Mouse (Mus musculus): ENCODE data around the gene Coq5. TPM values are rescaled to one million over a fixed set of nuclear protein-coding genes. Genes with fewer than 3 reads are reported as not detected.

Coq5 gene
- total RNA-seq, 1 experiment: 34.8 TPM

GRCm38 (mm10) chr5:115340007-115340406, 60.5 kb downstream of the Coq5 start:
- H3K36me3 ChIP-seq (ENCODE audit: control insufficient read depth, insufficient read depth, low read length, poor library complexity, severe bottlenecking): peaks cover 25% of the 10 kb centered on the region
- in situ Hi-C loops (cut with MboI; ENCODE audit: low sequenced_read_pairs in 2 of 2, unreplicated experiment in 2 of 2): no loop called here

GRCm38 (mm10) chr5:115340577-115341313, 61.3 kb downstream of the Coq5 start, which contains the start of the genes Gatc and Triap1:
Gene Gatc (minus strand): TSS chr5:115341178.
Gene Triap1 (plus strand): TSS chr5:115341225.
- H3K4me3 ChIP-seq (ENCODE audit: insufficient read depth in 1 of 2, low read depth in 1 of 2, low read length in 2 of 2, poor library complexity in 1 of 2, severe bottlenecking in 1 of 2): peak within 1 kb of the TSS; percentile 76 to 95
- in situ Hi-C loops (cut with MboI; ENCODE audit: low sequenced_read_pairs in 2 of 2, unreplicated experiment in 2 of 2): no loop called here
- H3K27ac ChIP-seq (ENCODE audit: insufficient read depth, low read depth, low read length, poor library complexity, severe bottlenecking): no peak within 1 kb of the TSS
- TF ChIP-seq MAFK (IDR thresholded peaks at IDR 0.05; ENCODE audit: insufficient read depth, low read depth, low read length) (0 out of 2 replicates have a peak, but pooled peaks have one; percentile 3), ZC3H11A (IDR thresholded peaks at IDR 0.05; ENCODE audit: borderline replicate concordance, low read depth, low read length) (no peak), ZNF384 (IDR thresholded peaks at IDR 0.05; ENCODE audit: low read depth, low read length) (no peak), HCFC1 (IDR thresholded peaks at IDR 0.05; ENCODE audit: borderline replicate concordance, insufficient read depth, low read length) (peak; percentile 79; the same call in 1 of the 2 replicates)
- DNase-seq (ENCODE audit: low read depth, low spot score): no peak
- peak within 1 kb of the TSS; percentile 78 for H3K9ac ChIP-seq (ENCODE audit: insufficient read depth, low read depth, low read length, poor library complexity, severe bottlenecking)
- no peaks in the 10 kb centered on the region for H3K9me3 ChIP-seq (ENCODE audit: control insufficient read depth, insufficient read depth, low read depth, low read length)
- peaks cover 27% of the 10 kb centered on the region for H3K36me3 ChIP-seq (ENCODE audit: control insufficient read depth, insufficient read depth, low read length, poor library complexity, severe bottlenecking)
- H3K4me1 ChIP-seq (ENCODE audit: control insufficient read depth in 2 of 2, insufficient read depth in 2 of 2, low read length in 2 of 2, poor library complexity in 1 of 2): peaks cover 2% of the 10 kb centered on the region in 2 experiments; a peak in 2 of 4 replicates

More at GRCm38 (mm10) chr5:115340007-115340406, 60.5 kb downstream of the Coq5 start:
- Histone ChIP-seq H3K9ac (ENCODE audit: insufficient read depth, low read depth, low read length, poor library complexity, severe bottlenecking) (no peak overlapping the region), H3K4me3 (ENCODE audit: insufficient read depth in 1 of 2, low read depth in 1 of 2, low read length in 2 of 2, poor library complexity in 1 of 2, severe bottlenecking in 1 of 2) (peak overlapping the region in 1 of 2 experiments; percentile 95; a peak in 1 of 4 replicates), H3K9me3 (ENCODE audit: control insufficient read depth, insufficient read depth, low read depth, low read length) (no peaks in the 10 kb centered on the region), H3K27ac (ENCODE audit: insufficient read depth, low read depth, low read length, poor library complexity, severe bottlenecking) (no peak overlapping the region), H3K4me1 (ENCODE audit: control insufficient read depth in 2 of 2, insufficient read depth in 2 of 2, low read length in 2 of 2, poor library complexity in 1 of 2) (peaks cover 2% of the 10 kb centered on the region in 2 experiments; a peak in 2 of 4 replicates)
- no peak for TF ChIP-seq ZC3H11A (IDR thresholded peaks at IDR 0.05; ENCODE audit: borderline replicate concordance, low read depth, low read length)
- TF ChIP-seq CHD2 (IDR thresholded peaks at IDR 0.05; ENCODE audit: low read depth, low read length): no peak
- no peak for DNase-seq (ENCODE audit: low read depth, low spot score)

GRCm38 (mm10) chr5:115341314-115342165, 62.1 kb downstream of the Coq5 start:
- Histone ChIP-seq H3K27ac (ENCODE audit: insufficient read depth, low read depth, low read length, poor library complexity, severe bottlenecking) (no peak overlapping the region), H3K9me3 (ENCODE audit: control insufficient read depth, insufficient read depth, low read depth, low read length) (no peaks in the 10 kb centered on the region), H3K9ac (ENCODE audit: insufficient read depth, low read depth, low read length, poor library complexity, severe bottlenecking) (peak overlapping the region; percentile 78), H3K36me3 (ENCODE audit: control insufficient read depth, insufficient read depth, low read length, poor library complexity, severe bottlenecking) (peaks cover 30% of the 10 kb centered on the region), H3K4me1 (ENCODE audit: control insufficient read depth in 2 of 2, insufficient read depth in 2 of 2, low read length in 2 of 2, poor library complexity in 1 of 2) (peaks cover 2% of the 10 kb centered on the region in 2 experiments; a peak in 2 of 4 replicates), H3K4me3 (ENCODE audit: insufficient read depth in 1 of 2, low read depth in 1 of 2, low read length in 2 of 2, poor library complexity in 1 of 2, severe bottlenecking in 1 of 2) (peak overlapping the region; percentile 76 to 95)
- in situ Hi-C loops (cut with MboI; ENCODE audit: low sequenced_read_pairs in 2 of 2, unreplicated experiment in 2 of 2): no loop called here
- 0 out of 2 replicates have a peak, but pooled peaks have one; percentile 1 for TF ChIP-seq MAFK (IDR thresholded peaks at IDR 0.05; ENCODE audit: insufficient read depth, low read depth, low read length)
- TF ChIP-seq ZNF384 (IDR thresholded peaks at IDR 0.05; ENCODE audit: low read depth, low read length): peak; percentile 40; the same call in 1 of the 2 replicates
- TF ChIP-seq HCFC1 (IDR thresholded peaks at IDR 0.05; ENCODE audit: borderline replicate concordance, insufficient read depth, low read length): no peak; the same call in 1 of the 2 replicates
- TF ChIP-seq CHD2 (IDR thresholded peaks at IDR 0.05; ENCODE audit: low read depth, low read length): no peak
- no peak for TF ChIP-seq ZC3H11A (IDR thresholded peaks at IDR 0.05; ENCODE audit: borderline replicate concordance, low read depth, low read length)
- DNase-seq (ENCODE audit: low read depth, low spot score): no peak

Other genes starting within 250 kb of the Coq5 start
- gene Gm10401, start 181.4 kb upstream of the Coq5 start, total RNA-seq (2012; rRNA removed): 5.8 and 7.7 TPM in 2 replicates
- 41.1 and 43.6 TPM in 2 replicates for gene Acads, start 160.3 kb upstream of the Coq5 start, total RNA-seq (2012; rRNA removed)
- 27.1 and 27.5 TPM in 2 replicates for gene Unc119b, start 144.7 kb upstream of the Coq5 start, total RNA-seq (2012; rRNA removed)
- 191 and 272 TPM in 2 replicates for gene Mlec, start 121.5 kb upstream of the Coq5 start, total RNA-seq (2012; rRNA removed)
- 14.9 and 25.2 TPM in 2 replicates for gene Cabp1, start 85.3 kb upstream of the Coq5 start, total RNA-seq (2012; rRNA removed)
- gene Pop5, start 43.8 kb upstream of the Coq5 start, total RNA-seq (2012; rRNA removed): 155 and 174 TPM in 2 replicates
- 134 and 138 TPM in 2 replicates for gene Rnf10, start 6.8 kb upstream of the Coq5 start, total RNA-seq (2012; rRNA removed)
- gene Dynll1, start 21.3 kb downstream of the Coq5 start, total RNA-seq (2012; rRNA removed): 575 and 753 TPM in 2 replicates
- gene Srsf9, start 47.5 kb downstream of the Coq5 start, total RNA-seq (2012; rRNA removed): 42.6 and 57.2 TPM in 2 replicates
- 1.9 and 3.1 TPM in 2 replicates for gene Gatc, start 61.5 kb downstream of the Coq5 start, total RNA-seq (2012; rRNA removed)
- gene Triap1, start 61.6 kb downstream of the Coq5 start, total RNA-seq (2012; rRNA removed): 21.5 and 30.7 TPM in 2 replicates
- gene Cox6a1, start 69.3 kb downstream of the Coq5 start, total RNA-seq (2012; rRNA removed): 936 and 1,706 TPM in 2 replicates
- gene Msi1, start 149.9 kb downstream of the Coq5 start, total RNA-seq (2012; rRNA removed): 5.6 and 9.0 TPM in 2 replicates
- gene Pla2g1b, start 186.6 kb downstream of the Coq5 start, total RNA-seq (2012; rRNA removed): 31.1 and 36.6 TPM in 2 replicates
- 15.3 and 25.7 TPM in 2 replicates for gene Sirt4, start 205.1 kb downstream of the Coq5 start, total RNA-seq (2012; rRNA removed)
- gene Pxn, start 227.0 kb downstream of the Coq5 start, total RNA-seq (2012; rRNA removed): 25.5 and 29.4 TPM in 2 replicates

All from ES-E14 (cell line).